Mouse (Mus musculus) C2C12 (cell line): ENCODE measurements at regions not wholly inside any gene's neighbourhood (a gene's known extent, or its start where the extent isn't known, plus 50 kb on each side); places are given as distances from the start of the nearest gene placed in this dataset.

Experiments
- H3K27me3 ChIP-seq: one replicate; pipeline ENCODE4 v1.6.1; 2011; ENCODE audit not compliant: control insufficient read depth, insufficient read depth, insufficient read length
- H3K36me3 ChIP-seq: one replicate; pipeline ENCODE4 v1.6.1; 2011; ENCODE audit not compliant: control insufficient read depth, insufficient read depth
- H3K4me3 ChIP-seq: one replicate; pipeline ENCODE4 v1.5.1; 2011; ENCODE audit warnings: mild to moderate bottlenecking, control low read depth; ENCODE audit not compliant: poor library complexity, insufficient read depth, severe bottlenecking
- H3K79me2 ChIP-seq: one replicate; pipeline ENCODE4 v1.6.1; 2011; ENCODE audit not compliant: control insufficient read depth, insufficient read depth
- H3K79me3 ChIP-seq: one replicate; pipeline ENCODE4 v1.6.1; 2011; ENCODE audit warnings: low read depth, control low read depth
- H3ac ChIP-seq: one replicate; pipeline ENCODE3; 2011; ENCODE audit warnings: low read depth; ENCODE audit not compliant: control insufficient read depth, insufficient read length
- CEBPB ChIP-seq: IDR thresholded peaks from one replicate; pipeline ENCODE4 v1.6.1; 2011; ENCODE audit warnings: low read depth, mild to moderate bottlenecking, control low read depth, moderate library complexity
- CTCF ChIP-seq: IDR thresholded peaks from one replicate; pipeline ENCODE4 v1.5.1; 2011; ENCODE audit not compliant: control insufficient read depth, insufficient read depth, insufficient read length
- FOSL1 ChIP-seq: IDR thresholded peaks from one replicate; pipeline ENCODE4 v1.8.0; 2011; ENCODE audit warnings: mild to moderate bottlenecking, low read length; ENCODE audit not compliant: poor library complexity, insufficient read depth, severe bottlenecking
- MAX ChIP-seq: IDR thresholded peaks from one replicate; pipeline ENCODE4 v1.6.1; 2011; ENCODE audit warnings: mild to moderate bottlenecking, control low read depth
- MYOD1 ChIP-seq: IDR thresholded peaks from one replicate; pipeline ENCODE4 v1.6.1; 2011; ENCODE audit warnings: low read depth; ENCODE audit not compliant: control insufficient read depth, insufficient read length
- MYOG ChIP-seq: IDR thresholded peaks from one replicate; pipeline ENCODE4 v1.6.1; 2011; ENCODE audit not compliant: control insufficient read depth, insufficient read length; ENCODE audit errors: extremely low read depth
- USF1 ChIP-seq: IDR thresholded peaks from one replicate; pipeline ENCODE4 v1.6.1; 2011; ENCODE audit warnings: low read depth, mild to moderate bottlenecking, control low read depth, moderate library complexity

DNA sequence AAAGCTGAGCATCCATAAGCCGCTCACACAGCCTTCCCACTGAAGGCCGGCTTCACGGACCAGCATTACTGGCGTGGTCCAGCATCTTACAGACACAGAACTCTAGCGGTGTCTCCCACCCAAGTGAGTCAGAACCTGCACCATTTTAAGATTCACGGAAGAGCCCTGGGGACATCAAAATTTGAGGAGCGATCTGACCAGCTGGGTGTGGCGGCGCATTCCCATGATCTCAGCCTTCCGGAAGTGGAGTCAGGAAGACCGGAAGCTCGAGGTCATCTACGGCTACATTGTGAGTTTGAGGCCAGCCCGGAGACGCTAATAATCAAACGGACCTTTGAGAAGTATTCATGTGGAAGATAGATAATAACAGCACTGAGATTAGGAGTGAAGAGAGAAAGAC is 171.5 kb upstream of the Jmjd1c start:
- H3K79me3 ChIP-seq, result no peaks in the 10 kb centered on the region
- no peak overlapping the region for H3K4me3 ChIP-seq
- no peaks in the 10 kb centered on the region for H3K79me2 ChIP-seq
- TF ChIP-seq FOSL1 (no peak), CTCF (no peak), MYOD1 (no peak), CEBPB (no peak), USF1 (no peak), MAX (no peak), MYOG (no peak)
- no peaks in the 10 kb centered on the region for H3K36me3 ChIP-seq
- no peak overlapping the region for H3ac ChIP-seq
- H3K27me3 ChIP-seq, result no peaks in the 10 kb centered on the region

DNA sequence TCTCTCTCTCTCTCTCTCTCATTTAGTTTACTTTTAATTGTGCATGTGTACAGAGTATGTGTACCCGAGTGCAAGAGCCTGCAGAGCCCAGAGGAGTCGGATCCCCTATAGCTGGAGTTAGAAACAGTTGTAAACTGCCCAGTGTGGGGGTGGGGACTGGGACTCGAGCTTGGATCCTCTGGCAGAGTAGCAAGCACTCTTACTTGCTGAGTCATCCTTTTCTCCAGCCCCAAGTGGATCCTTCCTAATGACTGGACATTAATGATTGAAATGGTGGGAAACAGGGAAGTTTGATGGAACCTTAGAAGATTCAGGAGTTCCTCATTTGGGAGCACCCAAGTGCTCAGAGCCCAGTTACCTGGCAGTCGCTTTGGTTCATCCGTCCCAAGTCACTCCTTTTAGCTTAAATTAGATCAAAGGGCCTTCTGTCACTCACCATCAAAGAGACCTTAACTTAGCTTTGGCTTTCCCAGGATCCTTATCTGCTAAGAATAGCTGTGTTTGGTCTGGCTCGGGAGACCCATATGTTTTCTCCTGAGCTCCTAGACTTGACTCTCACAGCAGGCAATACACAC is 170.3 kb upstream of the Jmjd1c start:
- Histone ChIP-seq H3K27me3 (no peaks in the 10 kb centered on the region), H3K4me3 (no peak overlapping the region), H3K79me2 (no peaks in the 10 kb centered on the region), H3K36me3 (no peaks in the 10 kb centered on the region), H3ac (no peak overlapping the region), H3K79me3 (no peaks in the 10 kb centered on the region)
- no peak for TF ChIP-seq USF1
- no peak for TF ChIP-seq CEBPB

DNA sequence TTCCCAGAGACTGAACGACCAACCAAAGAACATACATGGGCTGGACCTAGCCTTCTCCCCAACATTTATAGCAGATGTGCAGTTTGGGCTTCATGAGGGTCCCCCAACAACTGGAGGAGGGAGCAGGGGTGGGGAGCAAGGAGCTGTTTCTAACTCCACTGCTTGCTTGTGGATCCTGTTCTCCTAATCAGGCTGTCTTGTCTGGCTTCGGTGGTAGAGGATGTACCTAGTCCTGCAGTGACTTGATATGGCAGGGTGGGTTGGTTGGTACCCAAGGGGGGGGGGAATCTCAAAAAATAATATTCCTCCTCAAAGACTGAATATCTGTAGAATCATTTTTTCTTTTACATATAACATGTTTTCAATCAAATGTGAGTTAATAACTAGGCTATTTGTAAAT is 168.3 kb upstream of the Jmjd1c start:
- Histone ChIP-seq H3K27me3 (no peaks in the 10 kb centered on the region), H3K36me3 (no peaks in the 10 kb centered on the region), H3K4me3 (no peak overlapping the region), H3K79me2 (no peaks in the 10 kb centered on the region), H3K79me3 (no peaks in the 10 kb centered on the region), H3ac (no peak overlapping the region)
- TF ChIP-seq MAX (no peak), CEBPB (no peak), USF1 (no peak), MYOG (no peak), MYOD1 (no peak), CTCF (no peak), FOSL1 (no peak)

DNA sequence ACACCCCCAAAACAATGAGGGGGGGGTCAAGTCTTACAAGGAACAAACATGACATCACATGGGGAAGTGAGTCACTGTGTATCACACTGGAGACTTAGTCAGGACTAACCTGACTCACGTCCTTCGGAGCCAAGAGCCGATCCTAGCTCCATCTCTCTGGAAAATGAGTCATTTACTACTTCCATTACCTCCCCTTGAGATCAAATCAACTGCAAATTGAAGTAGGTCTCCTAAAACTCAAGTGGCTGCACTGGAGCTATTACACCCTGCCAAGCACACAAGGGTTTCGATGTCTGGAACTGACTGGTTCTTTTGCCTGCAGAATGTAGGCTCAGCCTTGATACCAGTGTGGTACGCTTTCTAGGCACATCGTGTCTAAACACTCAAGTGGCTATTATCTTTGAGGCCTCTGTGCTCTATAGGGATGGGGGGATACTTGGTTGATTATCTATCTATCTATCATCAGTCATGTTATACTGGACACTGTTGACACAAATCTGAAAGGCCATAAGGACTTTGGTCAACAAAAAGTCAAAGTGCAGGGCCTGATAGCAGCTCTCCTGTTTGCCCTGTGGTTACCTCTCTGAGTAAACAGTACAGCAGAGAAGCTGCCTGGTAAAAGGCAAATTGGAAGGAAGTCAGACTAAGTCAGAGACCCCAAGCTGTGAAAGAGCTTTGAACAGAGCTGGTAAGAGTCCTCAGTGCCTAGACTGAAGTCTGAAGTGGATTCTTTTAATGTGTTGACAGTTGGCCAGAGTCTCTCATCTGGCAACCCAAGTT is 167.5 kb upstream of the Jmjd1c start:
- no peaks in the 10 kb centered on the region for H3K79me3 ChIP-seq

DNA sequence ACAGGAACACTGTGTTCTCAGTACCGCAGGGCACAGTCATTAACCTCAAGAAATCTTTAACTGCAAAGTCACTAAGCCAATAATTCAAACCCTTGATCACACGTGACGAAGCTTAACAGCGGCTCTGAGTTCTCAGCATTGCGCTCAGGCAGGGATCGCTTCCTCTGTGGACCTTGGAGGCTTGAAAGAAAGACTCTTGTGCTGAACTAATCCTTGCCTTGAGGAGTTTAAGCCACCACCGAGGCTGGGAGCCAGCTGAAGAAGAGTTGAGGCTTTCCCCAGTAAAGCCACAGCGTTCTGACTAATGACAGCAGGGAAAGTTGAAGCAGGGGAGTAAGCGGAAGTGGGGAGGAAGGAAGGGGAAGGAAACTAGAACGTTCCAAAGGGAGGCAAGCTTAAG is 165.4 kb upstream of the Jmjd1c start:
- H3K4me3 ChIP-seq, result no peak overlapping the region
- no peaks in the 10 kb centered on the region for H3K36me3 ChIP-seq
- H3K79me2 ChIP-seq, result no peaks in the 10 kb centered on the region
- no peak overlapping the region for H3ac ChIP-seq
- no peak for TF ChIP-seq CTCF
- no peak for TF ChIP-seq USF1
- TF ChIP-seq MYOG, result no peak
- TF ChIP-seq MAX, result no peak
- TF ChIP-seq FOSL1, result no peak
- TF ChIP-seq CEBPB, result no peak
- no peak for TF ChIP-seq MYOD1
- H3K79me3 ChIP-seq, result no peaks in the 10 kb centered on the region
- H3K27me3 ChIP-seq, result no peaks in the 10 kb centered on the region

More for the DNA sequence above, 167.5 kb upstream of the Jmjd1c start:
- H3K27me3 ChIP-seq, result no peaks in the 10 kb centered on the region
- peak; percentile 100 for TF ChIP-seq FOSL1
- peak; percentile 62 for TF ChIP-seq MAX
- no peak for TF ChIP-seq CEBPB
- TF ChIP-seq MYOD1, result peak; percentile 50
- no peak for TF ChIP-seq MYOG
- peak; percentile 55 for TF ChIP-seq USF1
- TF ChIP-seq CTCF, result no peak
- peak overlapping the region; percentile 30 for H3ac ChIP-seq
- H3K79me2 ChIP-seq, result no peaks in the 10 kb centered on the region
- H3K36me3 ChIP-seq, result no peaks in the 10 kb centered on the region
- no peak overlapping the region for H3K4me3 ChIP-seq
